Mouse (Mus musculus) left cerebral cortex, postnatal 25 days (tissue): ENCODE results near the gene Map2k6. TPM values are rescaled to one million over a fixed set of nuclear protein-coding genes. Genes with fewer than 3 reads are reported as not detected.

Experiments
- DNase-seq, 2 experiments: peaks; one replicate each; pipeline ENCODE4 v3.0.0; 2022; ENCODE audit warnings: low spot score in 2 of 2, mixed read lengths in 1 of 2
- intact Hi-C: fragments of 180-260 bp; cut with DNase I; formaldehyde crosslinking; loops from one replicate; pipeline ENCODE4 v1.15.1; 2025
- total RNA-seq, 2 experiments: library from RNA; stranded (reverse); gene quantifications; 2 replicates each; pipeline ENCODE4 v1.2.3; 2021

Map2k6 gene
- total RNA-seq, 2 experiments from 2014 or later: 24.5 to 24.8 TPM

DNA sequence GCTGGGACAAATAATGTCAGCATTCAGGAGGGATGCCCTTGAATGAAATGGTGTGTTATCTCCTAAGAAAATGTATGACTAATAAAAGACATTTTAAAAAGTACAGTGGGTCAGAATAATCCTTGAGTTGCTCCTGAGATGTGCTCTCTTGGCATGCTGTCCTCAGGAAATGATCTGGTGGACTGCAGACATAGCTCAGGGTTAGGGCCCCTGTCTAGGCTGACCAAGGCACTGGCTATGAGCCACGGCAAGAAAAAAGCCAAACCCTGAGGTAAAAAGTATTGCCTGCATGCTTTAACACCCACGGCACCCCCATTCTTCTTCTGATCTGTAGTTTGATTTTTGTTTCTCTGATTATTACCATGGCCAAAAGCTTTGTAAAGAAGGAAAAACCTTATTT is 124.0 kb downstream of the Map2k6 start:
- intact Hi-C loops: no loop called here
- DNase-seq: no peak

DNA sequence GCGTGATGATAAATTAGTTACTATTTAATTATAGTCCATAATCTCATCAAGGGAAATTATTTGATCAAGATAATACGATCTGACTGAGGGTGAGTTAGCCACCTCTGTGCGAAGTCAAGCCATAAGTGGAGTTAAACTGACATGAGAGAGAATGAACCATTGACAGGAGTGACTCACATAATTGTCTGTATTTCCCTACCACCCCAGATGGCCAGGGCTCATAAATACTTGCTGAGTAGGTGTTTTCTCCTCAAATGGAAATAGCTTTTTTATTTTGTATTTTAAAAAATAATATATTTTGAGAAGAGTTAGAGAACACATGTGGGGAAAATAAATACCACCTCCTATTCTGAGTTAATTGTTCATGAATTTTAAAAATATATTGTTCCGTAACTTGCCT is 127.2 kb downstream of the Map2k6 start:
- peak in 1 of 2 experiments; percentile 14 for DNase-seq
- intact Hi-C loops: no loop called here

DNA sequence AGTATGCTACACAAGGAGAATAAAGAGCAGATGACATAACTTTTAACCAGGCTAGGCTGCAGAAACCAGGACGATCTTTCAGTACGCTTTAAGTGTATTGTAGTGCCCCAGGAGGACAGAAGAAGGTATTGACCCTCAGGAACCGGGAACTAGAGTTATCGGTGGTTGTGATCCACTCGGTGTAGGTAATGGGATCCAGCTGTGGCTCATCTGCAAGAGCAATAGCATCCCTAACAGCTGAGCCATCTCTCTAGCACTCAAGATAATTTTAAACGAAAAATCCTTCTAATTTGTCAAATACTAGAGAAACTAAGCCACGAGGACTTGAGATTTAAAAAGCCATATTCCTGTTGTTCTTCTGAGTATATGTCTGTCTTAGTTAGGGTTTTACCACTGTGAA is 132.2 kb downstream of the Map2k6 start:
- intact Hi-C loops: no loop called here
- DNase-seq: no peak

DNA sequence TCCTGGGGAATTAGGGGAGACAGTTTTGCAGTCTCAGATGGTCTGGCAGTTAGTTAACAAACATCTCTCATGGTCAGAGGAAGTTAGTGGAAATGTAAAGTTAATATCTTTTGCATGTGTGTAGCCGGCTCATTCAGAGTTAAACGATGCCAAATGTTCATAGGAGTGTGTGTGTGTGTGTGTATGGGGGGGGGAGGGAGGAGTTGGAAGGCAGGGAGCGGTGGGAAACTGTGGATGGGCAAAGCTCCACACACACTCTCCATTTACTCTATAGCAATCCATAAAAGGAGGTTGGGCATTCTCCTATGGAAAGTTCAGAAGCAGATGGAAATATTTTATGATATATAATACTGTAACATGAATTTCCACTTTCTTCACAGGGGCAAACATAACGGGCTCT is 135.9 kb downstream of the Map2k6 start:
- DNase-seq: no peak
- intact Hi-C loops: loop anchor here (5.0 kb wide), 1 partner anchor 912 kb away; no protein-coding TSS in a partner anchor

DNA sequence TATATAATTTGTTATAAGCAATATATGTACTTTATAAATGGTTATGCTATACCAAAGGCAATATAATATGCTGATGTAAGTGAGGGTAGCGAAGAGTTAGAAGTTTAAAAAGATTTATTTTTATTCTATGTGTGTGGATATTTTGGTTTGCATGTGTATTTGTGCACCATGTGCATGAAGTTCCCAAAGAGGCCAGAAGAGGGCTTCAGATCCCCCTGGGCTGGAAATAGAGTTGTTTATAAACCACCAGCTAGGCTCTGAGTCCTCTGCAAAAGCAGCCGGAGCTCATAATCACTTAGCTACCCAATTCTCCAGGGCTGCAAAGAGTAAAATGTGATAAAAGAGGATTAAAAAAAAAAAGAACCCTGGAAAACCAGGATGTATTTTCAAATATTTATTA is 137.6 kb downstream of the Map2k6 start:
- no peak for DNase-seq
- intact Hi-C loops: loop anchor here (2.0 to 5.0 kb wide), 3 partner anchors 528 to 986 kb away; no protein-coding TSS in a partner anchor

DNA sequence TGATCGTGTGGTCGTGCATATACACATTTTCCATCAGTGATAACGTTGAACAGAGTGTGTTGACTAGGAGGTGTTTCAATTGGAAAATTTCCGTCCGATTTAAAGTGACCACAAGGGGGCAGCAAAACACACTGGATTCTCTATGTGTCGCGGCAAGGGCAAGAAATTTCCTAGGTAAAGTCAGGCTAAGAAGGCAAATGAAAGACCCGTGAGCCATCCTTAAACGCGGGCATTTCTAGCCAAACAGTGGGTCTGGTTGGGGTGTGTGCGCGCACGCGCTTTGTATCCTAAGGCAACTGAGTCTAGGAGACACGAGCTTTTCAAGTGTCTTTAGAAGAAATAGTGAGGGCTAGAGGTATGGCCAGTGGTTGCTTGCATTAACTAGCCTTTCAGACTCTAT is 138.7 kb downstream of the Map2k6 start:
- DNase-seq: peak; percentile 84 to 92
- intact Hi-C loops: loop anchor here (2.0 to 5.0 kb wide), 3 partner anchors 527 to 985 kb away; no protein-coding TSS in a partner anchor

DNA sequence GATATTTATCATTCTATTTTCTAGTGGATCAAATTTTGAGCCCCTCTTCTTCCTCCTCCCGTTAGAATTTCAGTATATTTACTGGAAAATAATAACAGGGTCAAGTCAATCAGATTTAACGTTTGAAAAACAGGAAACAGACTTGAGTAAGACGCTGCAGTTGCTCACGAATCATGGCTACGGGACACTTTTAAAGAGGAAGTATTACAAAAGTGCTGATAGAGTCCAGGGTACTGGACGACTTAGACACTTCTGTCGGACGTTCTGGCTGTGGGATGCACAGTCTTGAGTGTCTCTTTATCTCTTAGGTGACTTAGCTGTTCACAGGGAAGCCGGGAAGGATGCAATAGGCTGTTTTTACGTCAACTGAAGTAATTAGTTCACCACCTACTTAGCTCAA is 139.3 kb downstream of the Map2k6 start:
- DNase-seq: no peak
- intact Hi-C loops: loop anchor here (5.0 kb wide), 1 partner anchor 909 kb away; no protein-coding TSS in a partner anchor

DNA sequence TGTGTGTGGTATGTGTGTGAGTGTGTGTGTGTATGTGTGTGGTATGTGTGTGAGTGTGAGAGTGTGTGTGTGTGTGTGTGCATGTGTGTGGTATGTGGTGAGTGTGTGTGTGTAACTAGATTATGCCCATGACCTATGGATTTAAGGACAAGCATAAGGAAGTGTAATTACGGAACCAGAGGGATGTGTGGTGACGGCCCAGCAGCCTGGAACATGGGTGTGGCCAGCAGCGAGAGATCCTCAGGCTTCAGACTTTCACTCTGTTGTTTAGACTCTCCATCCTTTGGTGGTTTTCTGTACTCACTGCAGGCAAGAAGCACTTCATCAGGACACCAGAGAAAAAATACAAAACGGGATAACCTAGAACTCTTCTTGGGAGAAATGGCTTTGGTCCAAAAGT is 143.0 kb downstream of the Map2k6 start:
- DNase-seq: no peak
- intact Hi-C loops: no loop called here

DNA sequence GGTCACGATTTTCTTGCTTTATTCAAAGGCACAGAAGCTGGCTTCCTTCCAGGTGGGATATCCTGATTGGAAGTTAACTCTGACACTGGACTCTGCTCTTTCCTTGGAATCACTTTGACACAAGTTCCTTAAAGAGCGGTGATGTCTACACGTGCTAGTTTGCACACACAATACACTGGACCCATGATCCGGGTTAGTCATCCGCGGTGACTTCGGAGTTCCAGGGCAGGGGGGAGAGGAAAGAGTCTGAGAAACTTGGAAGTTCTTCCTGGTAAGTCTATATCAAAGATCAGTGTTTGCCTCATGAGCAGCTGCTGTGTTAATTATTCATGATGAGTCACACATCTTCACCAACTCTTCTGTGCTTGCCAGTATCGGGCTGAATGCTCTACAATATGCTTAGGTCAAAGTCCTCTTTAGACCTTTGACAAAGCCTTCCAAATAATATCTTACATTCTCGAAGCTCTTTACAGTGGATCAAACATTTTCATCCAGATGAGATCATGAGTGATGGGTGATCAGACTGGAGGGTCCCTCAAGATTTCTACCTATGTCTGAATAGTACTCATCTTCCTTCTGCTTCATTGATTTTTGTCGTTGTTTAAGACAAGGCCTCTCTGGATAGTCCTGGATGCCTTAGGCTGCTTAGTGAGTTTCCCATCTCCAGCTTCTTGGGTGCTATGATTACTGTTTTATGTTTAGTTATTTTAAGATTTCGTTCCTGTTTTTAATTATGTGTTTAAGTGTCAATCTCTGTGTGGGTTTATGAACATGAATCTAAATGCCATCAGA is 145.7 kb downstream of the Map2k6 start:
- DNase-seq: peak in 1 of 2 experiments; percentile 15
- intact Hi-C loops: no loop called here

DNA sequence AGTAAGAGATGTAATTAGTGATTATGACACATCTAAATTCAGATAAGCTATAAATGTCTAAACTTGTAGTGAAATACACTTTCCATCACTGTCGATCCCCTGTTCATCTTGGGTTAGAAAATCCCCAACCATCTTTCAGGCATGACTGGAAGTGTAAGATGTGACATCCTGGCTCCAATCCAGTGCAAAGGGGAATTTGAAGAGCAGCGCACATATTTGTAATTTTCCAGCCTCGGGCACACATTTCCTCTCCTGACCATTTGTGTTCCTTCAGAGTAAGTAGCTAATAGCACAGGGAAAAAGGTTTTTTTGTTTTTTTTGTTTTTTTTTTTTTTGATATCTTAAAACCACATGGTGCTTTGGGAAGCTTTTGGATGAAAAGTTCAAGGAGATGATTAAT is 146.5 kb downstream of the Map2k6 start:
- DNase-seq: no peak
- intact Hi-C loops: no loop called here

DNA sequence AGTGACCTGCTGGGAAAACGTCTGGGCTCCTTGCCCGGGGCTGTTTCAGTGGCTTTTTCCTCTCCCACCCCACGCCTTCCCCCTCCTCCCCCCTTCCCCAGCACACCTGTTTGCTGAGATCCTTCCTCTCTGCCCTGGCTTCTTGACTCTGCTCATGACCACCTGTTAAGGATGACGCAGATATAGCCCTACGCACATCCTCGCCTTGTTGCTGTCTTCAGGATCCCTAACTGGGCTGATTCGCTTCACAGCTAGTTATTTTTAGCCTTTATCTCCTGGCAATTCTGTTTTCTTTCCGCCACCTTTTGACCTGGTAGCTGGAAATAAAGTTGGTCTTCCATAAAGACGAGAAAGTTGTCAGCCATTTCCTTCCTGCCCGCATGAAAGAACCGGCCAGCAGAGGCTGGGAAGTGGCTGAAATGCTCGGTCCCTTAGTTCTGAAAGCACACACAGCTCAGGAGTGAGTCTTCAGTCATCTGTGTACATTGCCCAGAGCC is 152.6 kb downstream of the Map2k6 start:
- DNase-seq: no peak
- intact Hi-C loops: no loop called here

DNA sequence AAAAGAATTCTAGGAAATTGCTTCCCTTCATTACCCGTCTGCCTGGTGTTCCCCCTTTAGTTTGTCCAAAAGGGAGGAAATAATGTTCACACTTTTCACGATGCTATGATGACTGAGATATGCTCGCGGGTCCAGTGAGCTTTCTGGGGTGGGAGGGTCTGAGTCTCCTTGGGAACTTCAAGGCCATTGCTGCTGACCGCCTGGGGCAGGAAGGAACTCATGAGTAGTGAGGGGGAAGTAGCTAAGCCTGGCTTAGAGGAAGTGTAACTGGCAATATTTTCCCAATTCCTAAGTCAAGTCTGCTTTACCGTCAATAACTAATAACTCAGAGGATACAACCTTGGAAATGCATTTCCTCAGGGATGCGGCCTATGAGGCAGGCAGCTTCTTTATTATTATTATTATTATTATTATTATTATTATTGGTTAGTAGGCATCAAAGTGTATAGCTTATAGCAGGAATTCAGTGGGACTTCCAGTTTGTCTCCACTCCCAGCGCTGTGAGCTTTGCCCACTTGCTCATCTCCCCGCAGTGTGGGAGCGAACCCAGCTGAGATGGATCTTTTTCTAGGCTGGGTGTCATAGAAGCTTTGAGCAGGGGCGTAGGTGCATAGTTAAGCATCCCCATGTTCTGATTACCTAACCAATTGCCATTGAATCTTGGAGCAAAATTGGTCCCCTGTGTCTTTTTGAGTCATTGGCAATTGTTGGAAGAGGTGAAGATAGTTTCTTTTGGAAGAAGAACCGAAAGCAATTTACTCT is 163.6 kb downstream of the Map2k6 start:
- intact Hi-C loops: no loop called here
- peak in 1 of 2 experiments; percentile 11 for DNase-seq

DNA sequence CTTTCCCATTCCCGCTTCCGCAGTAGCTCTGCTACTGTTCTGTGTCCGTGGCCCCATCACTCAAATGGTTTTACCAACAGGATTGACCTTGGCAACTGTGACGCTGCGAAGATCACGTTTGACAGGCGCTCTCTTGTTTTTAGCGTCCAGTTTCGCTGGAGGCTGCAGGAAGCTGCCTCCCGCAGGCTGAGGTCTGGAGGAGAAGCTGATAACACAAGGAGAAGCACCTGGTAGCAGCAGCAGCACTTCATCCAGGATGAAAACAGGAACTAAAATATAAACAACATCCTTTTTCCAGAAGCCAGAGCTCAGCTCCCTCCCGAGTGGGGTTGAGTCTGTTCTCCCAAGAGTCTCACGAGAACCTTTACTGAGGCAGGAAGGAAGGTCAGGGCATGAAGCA is 164.3 kb downstream of the Map2k6 start:
- DNase-seq: no peak

DNA sequence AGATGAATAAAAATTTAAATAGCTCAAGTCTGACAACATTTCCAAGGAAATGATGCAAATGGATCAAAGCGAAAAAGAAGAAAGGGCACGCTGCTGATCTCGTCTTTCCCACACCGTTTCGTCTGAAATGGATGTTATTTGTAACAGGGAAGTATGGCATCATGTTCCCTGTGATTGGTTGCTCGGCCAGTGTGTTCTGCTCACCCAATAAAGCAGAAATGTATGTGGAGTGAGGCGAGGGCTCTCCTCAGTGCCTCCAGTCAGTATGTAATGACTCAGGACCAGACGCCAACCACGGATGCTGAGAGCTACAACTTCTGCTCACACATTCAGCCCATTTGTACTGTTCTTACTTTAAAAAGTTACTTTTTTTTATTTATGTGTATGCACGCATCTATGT is 164.9 kb downstream of the Map2k6 start:
- peak in 1 of 2 experiments; percentile 8 for DNase-seq
- intact Hi-C loops: no loop called here

More for the DNA sequence above, 164.3 kb downstream of the Map2k6 start:
- intact Hi-C loops: no loop called here

DNA sequence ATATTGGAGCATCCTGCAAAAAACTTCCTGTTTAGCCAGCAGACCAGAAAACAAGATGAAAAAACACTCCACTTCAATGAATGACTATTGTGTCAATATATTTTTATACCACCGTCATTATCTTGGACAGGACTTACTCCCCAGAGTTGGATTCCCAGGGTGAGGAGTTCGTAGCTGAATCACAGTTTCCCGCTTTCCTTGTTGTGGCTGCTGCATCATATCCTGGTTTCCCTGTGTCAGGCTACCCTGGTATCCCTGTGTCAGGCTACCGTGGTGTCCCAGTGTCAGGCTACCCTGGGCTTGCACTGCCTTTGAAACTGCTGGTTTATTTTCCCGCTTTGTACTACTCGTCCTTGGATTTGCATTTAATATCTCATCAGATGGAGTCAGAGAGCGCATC is 167.4 kb downstream of the Map2k6 start:
- intact Hi-C loops: no loop called here
- no peak for DNase-seq

DNA sequence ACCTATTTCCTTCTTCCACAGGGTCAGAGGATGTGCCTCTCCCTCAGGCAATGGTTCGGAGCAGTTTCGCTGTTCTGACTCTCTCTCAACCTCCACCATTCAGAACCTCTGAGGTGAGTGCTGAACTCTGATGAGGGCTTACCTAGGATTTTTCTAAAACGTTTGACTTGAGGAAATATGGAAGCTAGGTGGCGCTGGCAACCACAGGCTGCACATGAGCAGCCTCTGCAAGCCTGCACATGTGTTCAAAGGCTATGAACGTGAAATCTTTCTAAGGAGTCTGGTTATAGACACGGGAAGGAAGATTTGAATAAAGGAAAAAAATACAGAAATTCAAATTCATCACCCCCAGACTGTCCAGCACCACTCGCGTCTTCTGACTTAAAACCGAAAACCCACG is 173.6 kb downstream of the Map2k6 start:
- intact Hi-C loops: loop anchor here (2.0 to 10.0 kb wide), 4 partner anchors 472 to 960 kb away; no protein-coding TSS in a partner anchor
- DNase-seq: peak; percentile 59 to 79

Other genes starting within 250 kb of the Map2k6 start
- gene Abca9, start 230.9 kb upstream of the Map2k6 start, total RNA-seq: 1 to 10 TPM; 7.2 to 7.9 TPM
- gene Abca6, start 147.3 kb upstream of the Map2k6 start, total RNA-seq: 1 to 10 TPM; 1.2 to 1.4 TPM
- 10 to 100 TPM; 45.0 to 48.3 TPM for gene Abca5, start 61.4 kb upstream of the Map2k6 start, total RNA-seq